Mouse (Mus musculus): Measurements from ENCODE around the gene Tpbgl. TPM values are rescaled to one million over a fixed set of nuclear protein-coding genes. Genes with fewer than 3 reads are reported as not detected.

Tpbgl gene
- polyA plus RNA-seq, 1 experiment from 2014 or later: 2.4 TPM

GRCm38 (mm10) chr7:99607632-99608031 is 19.3 kb downstream of the Tpbgl start:
- H3K27ac ChIP-seq: no peak overlapping the region
- 18% methylated on average over 2 of the region's 2 CpGs for WGBS (ENCODE audit: missing documents)
- H3K4me3 ChIP-seq (ENCODE audit: inconsistent target): no peak overlapping the region
- no peaks in the 10 kb centered on the region for H3K79me2 ChIP-seq (ENCODE audit: inconsistent target)
- H3K36me3 ChIP-seq (ENCODE audit: inconsistent target): peaks cover 38% of the 10 kb centered on the region

- Histone ChIP-seq H3K4me3 (ENCODE audit: inconsistent target) (no peak overlapping the region), H3K27ac (no peak overlapping the region), H3K36me3 (ENCODE audit: inconsistent target) (peaks cover 46% of the 10 kb centered on the region), H3K79me2 (ENCODE audit: inconsistent target) (no peaks in the 10 kb centered on the region)
- 87% methylated on average over 3 of the region's 3 CpGs for WGBS (ENCODE audit: missing documents)
Observed at GRCm38 (mm10) chr7:99606766-99607165, 20.1 kb downstream of the Tpbgl start.

- Histone ChIP-seq H3K79me2 (ENCODE audit: inconsistent target) (no peaks in the 10 kb centered on the region), H3K4me3 (ENCODE audit: inconsistent target) (no peak overlapping the region), H3K27ac (no peak overlapping the region), H3K36me3 (ENCODE audit: inconsistent target) (peaks cover 51% of the 10 kb centered on the region)
- 86% methylated on average over 11 of the region's 11 CpGs for WGBS (ENCODE audit: missing documents)
Observed at GRCm38 (mm10) chr7:99606303-99606702, 20.6 kb downstream of the Tpbgl start.

GRCm38 (mm10) chr7:99605058-99605457 is 21.8 kb downstream of the Tpbgl start:
- Histone ChIP-seq H3K4me3 (ENCODE audit: inconsistent target) (no peak overlapping the region), H3K79me2 (ENCODE audit: inconsistent target) (no peaks in the 10 kb centered on the region), H3K27ac (no peak overlapping the region), H3K36me3 (ENCODE audit: inconsistent target) (peaks cover 63% of the 10 kb centered on the region)
- WGBS (ENCODE audit: missing documents): 92% methylated on average over 2 of the region's 2 CpGs

GRCm38 (mm10) chr7:99603875-99604662 is 22.8 kb downstream of the Tpbgl start:
- no peak overlapping the region for H3K4me3 ChIP-seq (ENCODE audit: inconsistent target)
- no peak overlapping the region for H3K27ac ChIP-seq
- H3K36me3 ChIP-seq (ENCODE audit: inconsistent target): peaks cover 73% of the 10 kb centered on the region
- H3K79me2 ChIP-seq (ENCODE audit: inconsistent target): no peaks in the 10 kb centered on the region
- 84% methylated on average over 8 of the region's 8 CpGs for WGBS (ENCODE audit: missing documents)

GRCm38 (mm10) chr7:99598722-99599121 is 28.2 kb downstream of the Tpbgl start:
- Histone ChIP-seq H3K79me2 (ENCODE audit: inconsistent target) (no peaks in the 10 kb centered on the region), H3K4me3 (ENCODE audit: inconsistent target) (no peak overlapping the region), H3K36me3 (ENCODE audit: inconsistent target) (peaks cover 97% of the 10 kb centered on the region), H3K27ac (no peak overlapping the region)
- WGBS (ENCODE audit: missing documents): 73% methylated on average over 3 of the region's 4 CpGs

- 87% methylated on average over 15 of the region's 15 CpGs for WGBS (ENCODE audit: missing documents)
- H3K4me3 ChIP-seq (ENCODE audit: inconsistent target): no peak overlapping the region
- peaks cover 98% of the 10 kb centered on the region for H3K36me3 ChIP-seq (ENCODE audit: inconsistent target)
- H3K27ac ChIP-seq: no peak overlapping the region
- H3K79me2 ChIP-seq (ENCODE audit: inconsistent target): no peaks in the 10 kb centered on the region
Observed at GRCm38 (mm10) chr7:99593868-99594803, 32.8 kb downstream of the Tpbgl start.

GRCm38 (mm10) chr7:99592669-99593068 is 34.2 kb downstream of the Tpbgl start:
- H3K27ac ChIP-seq: no peak overlapping the region
- WGBS (ENCODE audit: missing documents): 100% methylated on average over 3 of the region's 3 CpGs
- no peaks in the 10 kb centered on the region for H3K79me2 ChIP-seq (ENCODE audit: inconsistent target)
- H3K4me3 ChIP-seq (ENCODE audit: inconsistent target): no peak overlapping the region
- H3K36me3 ChIP-seq (ENCODE audit: inconsistent target): peaks cover 100% of the 10 kb centered on the region

GRCm38 (mm10) chr7:99590646-99591045 is 36.3 kb downstream of the Tpbgl start:
- H3K36me3 ChIP-seq (ENCODE audit: inconsistent target): peaks cover 98% of the 10 kb centered on the region
- H3K4me3 ChIP-seq (ENCODE audit: inconsistent target): no peak overlapping the region
- 94% methylated on average over 5 of the region's 5 CpGs for WGBS (ENCODE audit: missing documents)
- H3K79me2 ChIP-seq (ENCODE audit: inconsistent target): no peaks in the 10 kb centered on the region
- H3K27ac ChIP-seq: no peak overlapping the region

GRCm38 (mm10) chr7:99590064-99590463 is 36.8 kb downstream of the Tpbgl start:
- no peak overlapping the region for H3K4me3 ChIP-seq (ENCODE audit: inconsistent target)
- WGBS (ENCODE audit: missing documents): 22% methylated on average over 3 of the region's 3 CpGs
- H3K27ac ChIP-seq: no peak overlapping the region
- peaks cover 98% of the 10 kb centered on the region for H3K36me3 ChIP-seq (ENCODE audit: inconsistent target)
- H3K79me2 ChIP-seq (ENCODE audit: inconsistent target): no peaks in the 10 kb centered on the region; the same call in 1 of the 2 replicates

- 96% methylated on average over 8 of the region's 8 CpGs for WGBS (ENCODE audit: missing documents)
- Histone ChIP-seq H3K27ac (no peak overlapping the region), H3K36me3 (ENCODE audit: inconsistent target) (peaks cover 86% of the 10 kb centered on the region), H3K79me2 (ENCODE audit: inconsistent target) (peaks cover 21% of the 10 kb centered on the region), H3K4me3 (ENCODE audit: inconsistent target) (no peak overlapping the region)
Observed at GRCm38 (mm10) chr7:99585976-99586375, 40.9 kb downstream of the Tpbgl start.

- Histone ChIP-seq H3K79me2 (ENCODE audit: inconsistent target) (peaks cover 44% of the 10 kb centered on the region), H3K27ac (no peak overlapping the region), H3K4me3 (ENCODE audit: inconsistent target) (no peak overlapping the region), H3K36me3 (ENCODE audit: inconsistent target) (peaks cover 63% of the 10 kb centered on the region)
- 74% methylated on average over 5 of the region's 5 CpGs for WGBS (ENCODE audit: missing documents)
Observed at GRCm38 (mm10) chr7:99583625-99584024, 43.3 kb downstream of the Tpbgl start.

GRCm38 (mm10) chr7:99582867-99583266 is 44.0 kb downstream of the Tpbgl start:
- H3K36me3 ChIP-seq (ENCODE audit: inconsistent target): peaks cover 55% of the 10 kb centered on the region
- no peak overlapping the region for H3K4me3 ChIP-seq (ENCODE audit: inconsistent target)
- WGBS (ENCODE audit: missing documents): 100% methylated on average over 4 of the region's 4 CpGs
- peaks cover 52% of the 10 kb centered on the region for H3K79me2 ChIP-seq (ENCODE audit: inconsistent target)
- H3K27ac ChIP-seq: no peak overlapping the region

- Histone ChIP-seq H3K79me2 (ENCODE audit: inconsistent target) (peaks cover 57% of the 10 kb centered on the region), H3K4me3 (ENCODE audit: inconsistent target) (no peak overlapping the region), H3K36me3 (ENCODE audit: inconsistent target) (peaks cover 49% of the 10 kb centered on the region), H3K27ac (no peak overlapping the region)
- WGBS (ENCODE audit: missing documents): 91% methylated on average over 4 of the region's 7 CpGs
Observed at GRCm38 (mm10) chr7:99582306-99582705, 44.6 kb downstream of the Tpbgl start.

GRCm38 (mm10) chr7:99580247-99580646 is 46.7 kb downstream of the Tpbgl start:
- H3K36me3 ChIP-seq (ENCODE audit: inconsistent target): peaks cover 31% of the 10 kb centered on the region
- no peak overlapping the region for H3K4me3 ChIP-seq (ENCODE audit: inconsistent target)
- WGBS (ENCODE audit: missing documents): 6% methylated on average over 6 of the region's 6 CpGs
- no peak overlapping the region for H3K27ac ChIP-seq
- H3K79me2 ChIP-seq (ENCODE audit: inconsistent target): peaks cover 73% of the 10 kb centered on the region
